Mouse (Mus musculus): ENCODE results near the gene Helz. TPM values are rescaled to one million over a fixed set of nuclear protein-coding genes. Genes with fewer than 3 reads are reported as not detected.
A peak's percentile ranks its signal among the peaks of the same experiment; 100 is the strongest.

The Helz gene
- polyA plus RNA-seq, 1 experiment from 2014 or later = 20.6 TPM

DNA sequence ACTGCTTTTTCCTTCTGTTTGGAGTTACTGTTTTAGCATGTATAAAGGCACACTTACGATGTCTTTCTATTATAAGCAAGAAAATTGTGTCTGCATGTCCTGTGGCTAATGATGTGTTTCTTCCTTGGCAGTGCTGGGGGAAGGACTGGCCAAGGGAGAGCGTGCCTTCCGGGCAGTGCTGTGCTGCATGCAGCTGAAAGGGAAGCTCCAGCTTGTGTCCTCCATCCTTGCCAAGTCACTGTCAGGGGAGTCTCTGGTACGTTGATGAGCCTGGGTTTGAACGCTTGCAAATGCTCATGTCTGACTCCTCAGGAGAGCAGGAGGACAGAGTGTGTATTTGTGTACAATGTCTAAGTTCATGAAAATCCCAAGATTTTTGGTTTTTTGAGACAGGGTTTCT lies 44.8 kb downstream of the Helz start:
- H3K27me3 ChIP-seq (ENCODE audit: insufficient read depth, poor library complexity, severe bottlenecking) = no peaks in the 10 kb centered on the region
- H3K36me3 ChIP-seq = peaks cover 68% of the 10 kb centered on the region
- WGBS = 93% methylated on average over 5 of the region's 5 CpGs
- H3K27ac ChIP-seq = no peak overlapping the region
- no peaks in the 10 kb centered on the region for H3K4me1 ChIP-seq (replicated peaks)
- no peaks in the 10 kb centered on the region for H3K9me3 ChIP-seq
- no peak overlapping the region for H3K4me3 ChIP-seq
- DNase-seq (ENCODE audit: low spot score) = no peak

DNA sequence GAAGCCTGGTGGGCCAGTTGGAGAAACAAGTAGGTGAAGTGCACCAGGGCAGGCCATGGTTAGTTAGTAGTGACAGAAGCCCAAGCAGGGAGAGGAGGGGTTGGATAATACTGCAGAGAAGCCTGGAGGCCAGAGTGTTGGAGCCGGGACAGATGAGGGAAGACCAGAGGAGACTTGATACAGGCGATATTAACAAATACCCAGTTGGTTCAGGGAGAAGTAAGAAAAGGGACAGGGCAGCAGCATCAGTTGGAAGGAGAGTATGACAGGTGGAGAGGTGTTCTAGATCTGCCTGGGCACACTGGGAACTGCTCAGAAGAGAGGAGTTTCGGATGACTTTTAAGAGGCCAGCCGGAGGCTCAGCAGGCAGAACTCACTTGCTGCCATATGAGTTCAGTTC lies 49.7 kb downstream of the Helz start:
- Histone ChIP-seq H3K4me1 (replicated peaks) (no peaks in the 10 kb centered on the region), H3K27ac (no peak overlapping the region), H3K4me3 (no peak overlapping the region), H3K27me3 (ENCODE audit: insufficient read depth, poor library complexity, severe bottlenecking) (no peaks in the 10 kb centered on the region), H3K9me3 (no peaks in the 10 kb centered on the region), H3K36me3 (peaks cover 86% of the 10 kb centered on the region)
- no peak for DNase-seq (ENCODE audit: low spot score)
- WGBS = 93% methylated on average over 4 of the region's 4 CpGs

DNA sequence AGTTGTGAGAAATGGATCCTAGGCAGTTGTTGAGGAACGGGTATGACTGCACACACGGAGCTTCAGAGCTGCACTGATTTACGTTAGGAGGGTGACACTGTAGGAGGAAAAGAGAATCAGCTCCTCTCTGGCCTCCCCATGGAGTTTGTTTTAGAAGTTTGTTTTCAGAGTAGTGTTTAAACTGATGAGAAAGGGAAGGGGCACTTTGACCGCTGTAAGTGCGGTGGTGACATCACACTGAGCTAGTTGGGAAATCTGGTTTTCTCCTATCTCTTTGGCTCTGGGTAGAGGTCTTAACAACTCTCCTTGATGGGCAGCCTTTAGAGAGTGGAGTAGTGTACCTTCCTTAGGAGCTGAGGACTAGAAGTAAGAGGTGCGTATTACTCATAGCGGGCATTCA lies 58.0 kb downstream of the Helz start:
- H3K36me3 ChIP-seq = peaks cover 74% of the 10 kb centered on the region
- H3K4me1 ChIP-seq (replicated peaks) = no peaks in the 10 kb centered on the region
- DNase-seq (ENCODE audit: low spot score) = no peak
- 88% methylated on average over 7 of the region's 7 CpGs for WGBS
- H3K27ac ChIP-seq = no peak overlapping the region
- no peaks in the 10 kb centered on the region for H3K27me3 ChIP-seq (ENCODE audit: insufficient read depth, poor library complexity, severe bottlenecking)
- no peak overlapping the region for H3K4me3 ChIP-seq
- H3K9me3 ChIP-seq = no peaks in the 10 kb centered on the region

DNA sequence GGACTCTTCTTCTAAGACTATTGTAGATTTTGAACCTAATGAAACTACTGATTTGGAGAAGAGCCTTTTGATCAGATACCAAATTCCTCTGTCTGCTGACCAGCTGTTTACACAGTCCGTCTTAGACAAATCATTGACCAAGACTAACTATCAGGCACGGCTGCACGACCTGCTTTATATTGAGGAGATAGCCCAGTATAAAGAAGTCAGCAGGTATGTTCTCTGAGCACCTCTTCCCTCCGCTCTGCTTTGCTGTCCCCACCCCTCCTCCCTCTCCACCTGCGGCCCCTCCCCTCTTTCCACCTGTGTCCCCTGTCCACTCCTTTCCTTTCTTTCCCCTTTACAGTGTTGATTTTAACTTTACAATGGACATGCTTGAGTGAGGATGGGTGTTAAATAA lies 66.2 kb downstream of the Helz start:
- peaks cover 62% of the 10 kb centered on the region for H3K36me3 ChIP-seq
- no peak overlapping the region for H3K27ac ChIP-seq
- 90% methylated on average over 5 of the region's 5 CpGs for WGBS

GRCm38 (mm10) chr11:107615696-107616095 lies 68.0 kb downstream of the Helz start:
- no peak overlapping the region for H3K4me3 ChIP-seq
- H3K4me1 ChIP-seq (replicated peaks) = peaks cover 8% of the 10 kb centered on the region
- H3K27ac ChIP-seq = no peak overlapping the region
- H3K27me3 ChIP-seq (ENCODE audit: insufficient read depth, poor library complexity, severe bottlenecking) = no peaks in the 10 kb centered on the region
- no peaks in the 10 kb centered on the region for H3K9me3 ChIP-seq
- 97% methylated on average over 4 of the region's 5 CpGs for WGBS
- no peak for DNase-seq (ENCODE audit: low spot score)
- peaks cover 74% of the 10 kb centered on the region for H3K36me3 ChIP-seq

More for the DNA sequence above, 66.2 kb downstream of the Helz start:
- H3K4me1 ChIP-seq (replicated peaks) = peaks cover 8% of the 10 kb centered on the region
- H3K4me3 ChIP-seq = no peak overlapping the region
- H3K9me3 ChIP-seq = no peaks in the 10 kb centered on the region
- DNase-seq (ENCODE audit: low spot score) = no peak
- no peaks in the 10 kb centered on the region for H3K27me3 ChIP-seq (ENCODE audit: insufficient read depth, poor library complexity, severe bottlenecking)

DNA sequence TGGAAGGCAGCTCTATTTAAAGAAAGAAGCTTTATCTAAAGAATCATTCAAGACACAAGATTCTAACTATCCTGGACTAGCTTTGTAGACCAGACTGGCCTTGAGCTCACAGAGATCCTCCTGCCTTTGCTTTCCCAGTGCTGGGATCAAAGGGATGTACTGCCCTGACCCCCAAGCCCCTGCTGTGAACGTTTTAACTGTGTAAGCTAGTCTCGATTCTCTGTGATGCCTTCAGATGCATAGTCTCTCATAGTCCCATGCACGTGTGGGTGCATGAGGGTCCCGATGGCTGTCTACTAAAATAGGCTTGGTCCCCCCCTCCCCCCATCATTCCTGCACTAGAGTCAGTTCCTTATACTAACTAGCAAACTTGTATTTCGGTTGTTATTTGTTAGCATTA lies 70.2 kb downstream of the Helz start:
- no peak for DNase-seq (ENCODE audit: low spot score)
- no peaks in the 10 kb centered on the region for H3K9me3 ChIP-seq
- no peaks in the 10 kb centered on the region for H3K27me3 ChIP-seq (ENCODE audit: insufficient read depth, poor library complexity, severe bottlenecking)
- H3K36me3 ChIP-seq = peaks cover 72% of the 10 kb centered on the region
- 48% methylated on average over 5 of the region's 5 CpGs for WGBS
- H3K4me1 ChIP-seq (replicated peaks) = peaks cover 8% of the 10 kb centered on the region
- no peak overlapping the region for H3K27ac ChIP-seq
- H3K4me3 ChIP-seq = no peak overlapping the region

GRCm38 (mm10) chr11:107624661-107625060 lies 76.9 kb downstream of the Helz start:
- H3K36me3 ChIP-seq = peaks cover 58% of the 10 kb centered on the region
- H3K9me3 ChIP-seq = no peaks in the 10 kb centered on the region
- H3K4me3 ChIP-seq = no peak overlapping the region
- H3K27me3 ChIP-seq (ENCODE audit: insufficient read depth, poor library complexity, severe bottlenecking) = no peaks in the 10 kb centered on the region
- 93% methylated on average over 3 of the region's 3 CpGs for WGBS
- no peaks in the 10 kb centered on the region for H3K4me1 ChIP-seq (replicated peaks)
- no peak for DNase-seq (ENCODE audit: low spot score)
- no peak overlapping the region for H3K27ac ChIP-seq

- no peak overlapping the region for H3K4me3 ChIP-seq
- no peak overlapping the region for H3K27ac ChIP-seq
- H3K36me3 ChIP-seq = peaks cover 51% of the 10 kb centered on the region
- no peaks in the 10 kb centered on the region for H3K4me1 ChIP-seq (replicated peaks)
- no peak for DNase-seq (ENCODE audit: low spot score)
- no peaks in the 10 kb centered on the region for H3K27me3 ChIP-seq (ENCODE audit: insufficient read depth, poor library complexity, severe bottlenecking)
- WGBS = 80% methylated on average over 11 of the region's 11 CpGs
- H3K9me3 ChIP-seq = no peaks in the 10 kb centered on the region
Observed at GRCm38 (mm10) chr11:107625746-107626145, 78.0 kb downstream of the Helz start.

DNA sequence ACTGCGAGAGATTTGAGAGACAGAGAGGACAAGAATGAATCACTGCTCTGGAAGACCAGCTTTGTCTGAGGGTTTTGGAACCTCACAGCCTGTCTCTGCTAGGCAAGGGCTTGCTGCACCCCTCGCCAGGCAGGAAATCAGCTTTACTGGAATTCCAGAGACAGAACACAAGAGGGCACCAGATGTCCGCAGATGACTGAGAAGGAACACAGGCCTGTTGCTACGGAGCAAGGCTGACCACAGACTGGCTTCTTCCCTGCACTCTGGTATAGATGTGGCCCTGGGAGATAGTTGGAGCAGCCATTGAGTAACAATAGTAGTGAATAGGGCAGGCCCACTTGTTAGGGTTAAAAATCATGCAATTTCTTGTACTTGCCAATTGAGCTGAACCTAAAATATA lies 81.8 kb downstream of the Helz start:
- WGBS = 43% methylated on average over 4 of the region's 4 CpGs

GRCm38 (mm10) chr11:107629951-107630350 lies 82.2 kb downstream of the Helz start:
- Histone ChIP-seq H3K4me1 (replicated peaks) (no peaks in the 10 kb centered on the region), H3K4me3 (no peak overlapping the region), H3K27ac (no peak overlapping the region), H3K36me3 (peaks cover 60% of the 10 kb centered on the region), H3K27me3 (ENCODE audit: insufficient read depth, poor library complexity, severe bottlenecking) (no peaks in the 10 kb centered on the region), H3K9me3 (no peaks in the 10 kb centered on the region)
- no peak for DNase-seq (ENCODE audit: low spot score)
- WGBS = 96% methylated on average over 8 of the region's 8 CpGs

More for the DNA sequence above, 81.8 kb downstream of the Helz start:
- no peaks in the 10 kb centered on the region for H3K4me1 ChIP-seq (replicated peaks)
- H3K9me3 ChIP-seq = no peaks in the 10 kb centered on the region
- H3K36me3 ChIP-seq = peaks cover 55% of the 10 kb centered on the region
- H3K4me3 ChIP-seq = no peak overlapping the region
- DNase-seq (ENCODE audit: low spot score) = peak; percentile 67
- H3K27me3 ChIP-seq (ENCODE audit: insufficient read depth, poor library complexity, severe bottlenecking) = no peaks in the 10 kb centered on the region
- H3K27ac ChIP-seq = no peak overlapping the region

DNA sequence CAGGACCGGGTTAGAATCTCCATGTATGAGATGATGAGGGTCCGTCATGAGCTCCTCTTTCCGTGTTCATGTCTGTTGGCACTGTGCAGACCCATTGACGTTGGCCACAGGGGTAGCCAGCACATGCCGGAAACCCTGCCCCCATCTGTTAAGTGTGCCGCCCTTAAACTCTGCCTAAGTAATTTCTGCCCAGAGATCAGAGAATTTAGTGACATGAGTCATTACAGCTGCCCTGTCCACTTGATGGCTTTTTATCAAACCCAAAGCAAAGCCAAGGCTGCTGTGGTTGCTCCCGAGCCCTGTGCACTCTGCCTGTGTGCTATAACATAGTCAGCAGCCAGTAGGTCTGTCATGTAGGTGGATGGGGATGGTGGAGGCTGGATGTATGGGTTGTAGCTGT lies 83.4 kb downstream of the Helz start:
- Histone ChIP-seq H3K4me1 (replicated peaks) (no peaks in the 10 kb centered on the region), H3K36me3 (peaks cover 71% of the 10 kb centered on the region), H3K9me3 (no peaks in the 10 kb centered on the region), H3K27ac (no peak overlapping the region), H3K4me3 (no peak overlapping the region), H3K27me3 (ENCODE audit: insufficient read depth, poor library complexity, severe bottlenecking) (no peaks in the 10 kb centered on the region)
- no peak for DNase-seq (ENCODE audit: low spot score)
- 95% methylated on average over 7 of the region's 7 CpGs for WGBS

DNA sequence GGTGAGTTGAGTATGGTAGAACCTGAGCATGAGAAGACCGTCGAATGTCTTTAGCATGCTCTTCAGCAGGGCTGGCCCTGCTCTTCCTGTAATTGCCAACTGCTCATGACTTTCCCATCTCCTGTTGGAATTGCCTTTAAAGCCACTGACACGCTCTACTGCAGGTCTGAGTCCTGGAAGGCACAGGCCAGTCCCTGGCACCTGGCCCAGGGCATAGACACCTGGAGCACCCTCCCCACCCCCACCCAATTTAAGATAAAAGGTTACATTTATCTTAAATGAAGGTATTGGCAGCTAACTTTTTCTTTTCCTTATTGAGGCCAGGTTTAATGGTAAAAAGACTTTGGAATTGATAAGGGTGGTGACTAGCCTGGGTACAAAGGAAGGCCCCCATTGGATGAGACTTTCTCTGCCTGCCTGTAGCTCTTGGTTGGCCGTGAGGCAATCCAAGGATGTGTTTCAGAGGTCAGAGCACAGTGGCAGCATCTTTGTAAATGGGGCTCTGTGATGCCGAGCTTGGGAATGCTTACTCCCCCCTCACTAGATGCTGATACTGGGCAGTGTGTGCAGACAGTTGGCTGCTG lies 85.9 kb downstream of the Helz start:
- no peaks in the 10 kb centered on the region for H3K9me3 ChIP-seq
- no peak overlapping the region for H3K27ac ChIP-seq
- no peak for DNase-seq (ENCODE audit: low spot score)
- peaks cover 77% of the 10 kb centered on the region for H3K36me3 ChIP-seq
- H3K4me3 ChIP-seq = no peak overlapping the region
- no peaks in the 10 kb centered on the region for H3K27me3 ChIP-seq (ENCODE audit: insufficient read depth, poor library complexity, severe bottlenecking)
- 90% methylated on average over 5 of the region's 5 CpGs for WGBS
- no peaks in the 10 kb centered on the region for H3K4me1 ChIP-seq (replicated peaks)

DNA sequence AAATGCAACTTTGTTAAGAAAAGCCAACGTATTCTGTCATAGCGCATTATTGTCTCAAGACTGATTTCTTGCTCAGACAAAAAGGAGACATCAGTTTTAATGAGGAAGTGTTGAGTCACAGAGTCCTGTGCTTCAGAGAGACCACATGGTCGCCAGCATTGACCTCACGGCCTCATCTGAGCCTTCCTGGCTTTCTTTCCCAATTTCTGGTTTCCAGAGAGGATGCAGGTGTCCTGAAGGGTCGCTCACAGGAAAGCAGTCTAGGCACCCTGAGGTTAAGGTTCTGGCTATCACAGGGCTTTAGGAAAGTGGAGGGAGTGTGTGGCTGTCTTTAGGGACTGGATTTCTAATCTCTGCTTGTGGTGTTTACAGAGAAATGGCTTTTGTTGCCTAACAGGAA lies 90.4 kb downstream of the Helz start:
- no peaks in the 10 kb centered on the region for H3K9me3 ChIP-seq
- DNase-seq (ENCODE audit: low spot score) = no peak
- H3K27ac ChIP-seq = no peak overlapping the region
- 88% methylated on average over 5 of the region's 5 CpGs for WGBS
- H3K4me1 ChIP-seq (replicated peaks) = 0 out of 2 replicates have a peak, but pooled peaks cover 3% of the 10 kb centered on the region
- no peak overlapping the region for H3K4me3 ChIP-seq
- peaks cover 85% of the 10 kb centered on the region for H3K36me3 ChIP-seq
- H3K27me3 ChIP-seq (ENCODE audit: insufficient read depth, poor library complexity, severe bottlenecking) = no peaks in the 10 kb centered on the region

- WGBS = 94% methylated on average over 2 of the region's 2 CpGs
- no peak for DNase-seq (ENCODE audit: low spot score)
- Histone ChIP-seq H3K9me3 (no peaks in the 10 kb centered on the region), H3K36me3 (peaks cover 85% of the 10 kb centered on the region), H3K4me3 (no peak overlapping the region), H3K4me1 (replicated peaks) (0 out of 2 replicates have a peak, but pooled peaks cover 3% of the 10 kb centered on the region), H3K27ac (no peak overlapping the region), H3K27me3 (ENCODE audit: insufficient read depth, poor library complexity, severe bottlenecking) (no peaks in the 10 kb centered on the region)
Observed at GRCm38 (mm10) chr11:107639657-107640056, 91.9 kb downstream of the Helz start.

All from hindbrain, embryonic 10.5 days (tissue).